Mouse (Mus musculus) neural tube, embryonic 11.5 days (tissue): ENCODE data around the gene Chrna5. TPM values are rescaled to one million over a fixed set of nuclear protein-coding genes. Genes with fewer than 3 reads are reported as not detected.

Experiments
- ATAC-seq: fragments of 200-750 bp; cut with Nextera tagmentation; 2 replicates; pipeline ENCODE4 v1.8.0; 2017; ENCODE audit warnings: moderate number of reproducible peaks, mild to moderate bottlenecking, moderate TSS enrichment, moderate library complexity; ENCODE audit not compliant: insufficient read depth, low FRiP score, low TSS enrichment
- DNase-seq: peaks from one replicate; pipeline ENCODE4 v3.0.0-alpha.2; 2015; ENCODE audit warnings: low spot score
- H3K27ac ChIP-seq: fragments of 300-500 bp; sonication (generic); 2 replicates; pipeline ENCODE4 v1.5.1; 2014; ENCODE audit warnings: low read depth, mild to moderate bottlenecking, low read length
- H3K27me3 ChIP-seq: fragments of 300-500 bp; sonication (generic); 2 replicates; pipeline ENCODE4 v1.6.1; 2014; ENCODE audit warnings: mild to moderate bottlenecking, low read length, mixed read lengths; ENCODE audit not compliant: control insufficient read depth, insufficient read depth
- H3K36me3 ChIP-seq: fragments of 300-500 bp; sonication (generic); 2 replicates; pipeline ENCODE4 v1.6.1; 2014; ENCODE audit warnings: mild to moderate bottlenecking, low read length, moderate library complexity, mixed read lengths; ENCODE audit not compliant: control insufficient read depth, insufficient read depth
- H3K4me1 ChIP-seq: fragments of 300-500 bp; sonication (generic); 2 replicates; pipeline ENCODE4 v1.6.1; 2014; ENCODE audit warnings: low read length, mixed read lengths; ENCODE audit not compliant: control insufficient read depth, insufficient read depth
- H3K4me2 ChIP-seq: fragments of 300-500 bp; sonication (generic); 2 replicates; pipeline ENCODE4 v1.6.1; 2014; ENCODE audit warnings: low read depth, mild to moderate bottlenecking, moderate library complexity
- H3K4me3 ChIP-seq: fragments of 300-500 bp; sonication (generic); 2 replicates; pipeline ENCODE4 v1.5.1; 2014; ENCODE audit warnings: low read depth, low read length
- H3K9ac ChIP-seq: fragments of 300-500 bp; sonication (generic); 2 replicates; pipeline ENCODE4 v1.6.1; 2014; ENCODE audit warnings: mild to moderate bottlenecking, low read length
- H3K9me3 ChIP-seq: fragments of 300-500 bp; sonication (generic); 2 replicates; pipeline ENCODE4 v1.6.1; 2016; ENCODE audit warnings: low read length; ENCODE audit not compliant: control insufficient read depth
- WGBS: fragments of 180-500 bp; shearing (Covaris S2); extraction: QIAGEN DNeasy Blood & Tissue Kit; methylation state at CpG from one replicate; pipeline ENCODE4 v1.1.7; 2014; 5-methylcytosine and 5-hydroxymethylcytosine counted together
- polyA plus RNA-seq: library from polyadenylated mRNA; unstranded; fragments of >200 nt; fragmentation: Nextera tagmentation; extraction: Ambion mirVana; gene quantifications from 2 replicates; pipeline ENCODE4 v1.2.1, GENCODE M21; 2014

Chrna5 gene
- polyA plus RNA-seq, 1 experiment from 2014 or later: 5.2 TPM

DNA sequence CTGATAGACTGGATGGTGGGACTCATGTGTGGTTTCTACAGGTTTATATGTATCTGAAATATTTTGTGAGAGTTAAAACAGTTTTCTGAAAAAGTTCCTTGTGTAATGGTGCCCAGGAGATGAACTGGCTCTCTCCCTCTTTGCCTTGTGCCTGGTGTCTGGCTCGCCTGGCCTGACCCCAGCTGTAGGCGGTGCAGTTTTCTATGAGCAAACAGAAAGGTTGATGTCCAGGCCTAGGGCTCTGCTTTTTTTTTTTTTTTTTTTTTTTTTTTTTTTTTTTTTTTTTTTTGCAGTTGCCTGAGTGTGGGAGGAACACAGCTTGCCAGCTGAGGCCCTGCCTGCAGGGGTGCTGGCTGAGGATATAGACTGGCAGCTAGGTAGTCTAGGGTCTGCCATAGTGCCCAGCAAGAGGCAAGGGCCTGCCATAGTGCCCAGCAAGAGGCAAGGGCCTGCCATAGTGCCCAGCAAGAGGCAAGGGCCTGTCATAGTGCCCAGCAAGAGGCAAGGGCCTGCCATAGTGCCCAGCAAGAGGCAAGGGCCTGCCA is 74.8 kb downstream of the Chrna5 start:
- no peaks in the 10 kb centered on the region for H3K27me3 ChIP-seq
- H3K4me2 ChIP-seq: no peak overlapping the region
- H3K9me3 ChIP-seq: no peaks in the 10 kb centered on the region
- ATAC-seq: no peak
- no peaks in the 10 kb centered on the region for H3K4me1 ChIP-seq
- no peak overlapping the region for H3K27ac ChIP-seq
- 75% methylated on average over 2 of the region's 2 CpGs for WGBS
- no peak overlapping the region for H3K9ac ChIP-seq
- no peak overlapping the region for H3K4me3 ChIP-seq
- H3K36me3 ChIP-seq: no peaks in the 10 kb centered on the region
- DNase-seq: no peak

Other genes with a start within 250 kb of the Chrna5 start
- gene Wdr61, start 246.4 kb upstream of the Chrna5 start, polyA plus RNA-seq: 145 and 147 TPM in 2 replicates
- gene Crabp1, start 216.1 kb upstream of the Chrna5 start, polyA plus RNA-seq: 719 and 730 TPM in 2 replicates
- gene Ireb2, start 117.1 kb upstream of the Chrna5 start, polyA plus RNA-seq: 69.3 and 69.9 TPM in 2 replicates
- gene Hykk, start 63.6 kb upstream of the Chrna5 start, polyA plus RNA-seq: 4.8 and 5.1 TPM in 2 replicates
- 315 and 316 TPM in 2 replicates for gene Psma4, start 30.1 kb upstream of the Chrna5 start, polyA plus RNA-seq
- 0.74 and 0.77 TPM in 2 replicates for gene AY074887, start 29.9 kb upstream of the Chrna5 start, polyA plus RNA-seq
- gene Chrna3, start 45.7 kb downstream of the Chrna5 start, polyA plus RNA-seq: 35.0 and 37.5 TPM in 2 replicates
- gene Chrnb4, start 67.9 kb downstream of the Chrna5 start, polyA plus RNA-seq: 5.4 and 6.2 TPM in 2 replicates
- 51.6 and 55.9 TPM in 2 replicates for gene Ube2q2, start 168.0 kb downstream of the Chrna5 start, polyA plus RNA-seq
- gene Fbxo22, start 228.0 kb downstream of the Chrna5 start, polyA plus RNA-seq: 78.0 and 82.5 TPM in 2 replicates